In the genomic region with DNA sequence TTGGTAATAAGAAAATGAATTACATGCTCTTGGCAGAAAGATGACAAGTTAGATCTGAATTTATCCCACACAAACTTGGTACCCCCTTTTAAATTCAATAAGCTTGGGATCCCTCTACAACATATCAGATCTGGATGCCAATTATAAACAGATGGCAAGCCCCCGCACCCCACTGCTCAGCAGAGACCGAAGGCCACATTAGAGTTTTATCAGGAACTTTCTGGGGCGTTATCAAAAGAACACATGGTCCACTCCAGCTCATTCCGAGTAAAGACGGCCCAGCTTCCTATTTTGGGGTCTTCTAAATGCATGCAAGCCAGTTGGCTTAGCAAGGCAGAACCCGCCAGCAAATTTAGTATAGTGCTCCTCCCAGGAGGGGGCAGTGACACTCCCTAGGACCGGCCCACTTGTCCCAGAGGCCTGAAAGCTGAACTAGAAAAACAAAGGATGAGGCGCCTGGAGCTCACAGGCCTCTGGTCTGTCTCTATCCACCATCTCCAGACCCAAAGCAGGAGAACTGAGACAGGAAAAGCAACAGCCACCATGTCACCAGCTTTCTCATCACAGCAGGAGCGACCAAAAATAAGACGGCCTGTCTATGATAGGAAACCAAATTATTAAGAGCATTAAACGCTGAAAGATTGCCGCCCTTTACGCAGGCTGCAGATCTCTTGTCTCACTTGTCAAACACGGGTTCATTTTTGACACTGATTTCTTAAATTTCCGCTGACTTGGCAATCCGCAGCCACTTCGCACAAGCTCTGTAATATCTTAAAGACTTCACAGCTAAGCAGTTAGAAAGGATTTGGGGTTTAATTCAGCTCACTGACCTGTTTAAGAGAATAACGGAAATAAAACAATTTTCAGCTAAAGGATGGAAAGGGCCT, we compare ENCODE assay signal across 8 mouse cellular contexts.
DNase-seq lines count a peak whose midpoint lies in the region; ATAC-seq lines count a peak whose summit lies in the region.

No protein-coding gene starts in this region.

- no peak overlapping the region for H3K27ac ChIP-seq in heart, embryonic 13.5 days (replicated peaks)

- no peaks in the 10 kb centered on the region for H3K36me3 ChIP-seq in heart, embryonic 13.5 days

- no peak overlapping the region for H3K4me3 ChIP-seq in heart, embryonic 13.5 days

- WGBS in heart, embryonic 13.5 days = 54% methylated on average over 18 of the region's 18 CpGs

- no peaks in the 10 kb centered on the region for H3K9me3 ChIP-seq in heart, embryonic 13.5 days

- H3K4me2 ChIP-seq in heart, embryonic 13.5 days = 0 out of 2 replicates have a peak overlapping the region, but pooled peaks have one; percentile 6

- H3K27me3 ChIP-seq in heart, embryonic 13.5 days (replicated peaks) = peaks cover 22% of the 10 kb centered on the region

- no peak for DNase-seq in heart, adult 18-20 months
- peak; percentile 51 to 62 for DNase-seq in right cerebral cortex, postnatal 10 days (ENCODE audit: low spot score in 2 of 2)
- DNase-seq in right cerebral cortex, adult 2 months (ENCODE audit: low spot score in 2 of 2) = no peak
- peak; percentile 34 to 80 for DNase-seq in layer of hippocampus, adult 18-20 months (ENCODE audit: low spot score in 2 of 2)
- DNase-seq in testis, postnatal 10 days (ENCODE audit: low spot score) = peak; percentile 54
- no peak for DNase-seq in gastrocnemius, postnatal 25 days
- no peak for DNase-seq in yolk sac, embryonic 10.5 days (ENCODE audit: low spot score)

- peaks cover 16% of the 10 kb centered on the region for H3K4me1 ChIP-seq in heart, embryonic 13.5 days

- no peak overlapping the region for H3K9ac ChIP-seq in heart, embryonic 13.5 days

- no peak for ATAC-seq in heart, embryonic 13.5 days (ENCODE audit: extremely low read depth, insufficient number of reproducible peaks, low FRiP score, low TSS enrichment)

Comparison
In these comparisons a context has a peak if more than half of its experiments do, and no peak if none do; other contexts are left out.
1. DNase-seq: peak in right cerebral cortex, postnatal 10 days (2 of 2), layer of hippocampus, adult 18-20 months (2 of 2) and testis, postnatal 10 days (single experiment); none in heart, adult 18-20 months (0 of 2), right cerebral cortex, adult 2 months (0 of 2), gastrocnemius, postnatal 25 days (single experiment) and yolk sac, embryonic 10.5 days (single experiment).